Mouse (Mus musculus) limb, embryonic 12.5 days (tissue): ENCODE data around the gene Car3. TPM values are rescaled to one million over a fixed set of nuclear protein-coding genes. Genes with fewer than 3 reads are reported as not detected.

ENCODE experiments used
- ATAC-seq: fragments of 200-750 bp; cut with Nextera tagmentation; 2 replicates; pipeline ENCODE4 v1.8.0; 2017; ENCODE audit warnings: low read depth, moderate TSS enrichment; ENCODE audit not compliant: insufficient number of reproducible peaks, insufficient read depth, low FRiP score, low TSS enrichment
- H3K27ac ChIP-seq: fragments of 300-500 bp; sonication (generic); 2 replicates; pipeline ENCODE4 v1.5.1; 2016; ENCODE audit warnings: mild to moderate bottlenecking, moderate library complexity
- H3K27me3 ChIP-seq: fragments of 300-500 bp; sonication (generic); 2 replicates; pipeline ENCODE4 v1.6.1; 2016; ENCODE audit warnings: mild to moderate bottlenecking, moderate library complexity
- H3K36me3 ChIP-seq: fragments of 300-500 bp; sonication (generic); 2 replicates; pipeline ENCODE4 v1.6.1; 2016; ENCODE audit warnings: mild to moderate bottlenecking, moderate library complexity
- H3K4me1 ChIP-seq: fragments of 300-500 bp; sonication (generic); replicated peaks from 2 replicates; pipeline ENCODE4 v1.6.1; 2016
- H3K4me2 ChIP-seq: fragments of 300-500 bp; sonication (generic); 2 replicates; pipeline ENCODE4 v1.6.1; 2016; ENCODE audit warnings: mild to moderate bottlenecking, moderate library complexity
- H3K4me3 ChIP-seq: fragments of 300-500 bp; sonication (generic); replicated peaks from 2 replicates; pipeline ENCODE4 v1.5.1; 2016; ENCODE audit warnings: mild to moderate bottlenecking
- H3K9ac ChIP-seq: fragments of 300-500 bp; sonication (generic); replicated peaks from 2 replicates; pipeline ENCODE4 v1.6.1; 2016; ENCODE audit warnings: mild to moderate bottlenecking, moderate library complexity
- H3K9me3 ChIP-seq: fragments of 300-500 bp; sonication (generic); 2 replicates; pipeline ENCODE4 v1.6.1; 2016; ENCODE audit warnings: mild to moderate bottlenecking, moderate library complexity
- WGBS: fragments of 180-500 bp; shearing (Covaris S2); methylation state at CpG from one replicate; pipeline ENCODE4 v1.1.7; 2016; 5-methylcytosine and 5-hydroxymethylcytosine counted together
- polyA plus RNA-seq: library from polyadenylated mRNA; unstranded; fragments of >200 nt; fragmentation: Nextera tagmentation; extraction: Ambion mirVana; gene quantifications from 2 replicates; pipeline ENCODE4 v1.2.1, GENCODE M21; 2016

Car3 gene
- polyA plus RNA-seq, 1 experiment from 2014 or later: 3.1 TPM

GRCm38 (mm10) chr3:14917261-14917660 lies 53.9 kb downstream of the Car3 start:
- Histone ChIP-seq H3K9ac (no peak overlapping the region), H3K4me2 (no peak overlapping the region), H3K36me3 (no peaks in the 10 kb centered on the region), H3K4me3 (no peak overlapping the region), H3K4me1 (no peaks in the 10 kb centered on the region), H3K27me3 (no peaks in the 10 kb centered on the region), H3K9me3 (no peaks in the 10 kb centered on the region), H3K27ac (no peak overlapping the region)
- no peak for ATAC-seq
- WGBS: 77% methylated on average over 2 of the region's 2 CpGs

Other genes with a start within 250 kb of the Car3 start
- 3.3 and 4.1 TPM in 2 replicates for gene Car13, start 221.8 kb upstream of the Car3 start, polyA plus RNA-seq
- gene Car1, start 55.1 kb upstream of the Car3 start, polyA plus RNA-seq: 0.24 TPM in 1 of 2 replicates, not detected in the other
- 43.8 and 44.6 TPM in 2 replicates for gene Car2, start 22.8 kb downstream of the Car3 start, polyA plus RNA-seq